Mouse (Mus musculus): ENCODE measurements around the gene Anpep. TPM values are rescaled to one million over a fixed set of nuclear protein-coding genes. Genes with fewer than 3 reads are reported as not detected.
"Not testable (repeated sequence)": the region's sequence is repeated elsewhere in the genome, so short reads cannot be mapped to it uniquely, and the experiment has no call there.

The Anpep gene
- polyA plus RNA-seq, 1 experiment from 2014 or later, result 4.9 TPM

DNA sequence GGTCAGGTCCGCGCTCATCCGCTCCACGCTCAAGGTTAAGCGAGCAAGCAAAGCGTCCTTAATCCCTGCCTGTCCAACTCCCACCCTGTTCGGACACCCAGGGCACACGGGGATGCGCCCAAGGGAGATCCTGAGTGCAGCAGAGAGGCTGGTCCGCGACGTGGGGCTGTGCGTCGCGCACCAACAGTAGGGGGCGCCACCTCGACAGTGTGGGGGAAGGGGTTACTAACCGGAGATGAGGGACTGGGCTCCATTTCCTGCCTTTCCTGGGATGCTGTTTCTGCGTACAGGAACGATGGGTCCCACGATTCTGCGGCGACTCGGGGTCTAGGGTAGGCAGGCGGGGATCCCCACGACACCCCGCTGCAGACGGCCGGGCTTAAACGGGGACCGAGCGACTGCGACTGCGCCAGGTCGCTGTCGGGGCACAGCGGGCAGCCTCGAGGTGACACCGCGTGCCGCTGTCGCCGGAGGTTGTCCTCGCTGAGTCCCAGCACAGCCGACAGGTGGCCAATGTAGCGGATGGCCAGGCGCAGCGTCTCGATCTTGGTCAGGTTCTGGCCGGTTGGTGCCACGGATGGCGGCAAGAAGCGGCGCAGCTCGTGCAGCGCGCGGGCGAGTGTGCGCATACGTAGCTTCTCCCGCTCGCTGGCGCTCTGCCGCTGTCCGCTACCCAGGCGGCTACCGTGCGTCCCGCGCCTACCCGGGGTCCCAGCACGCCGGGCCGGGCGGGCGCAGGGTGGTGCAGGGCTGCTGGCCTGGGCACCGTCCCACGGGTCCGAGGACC is 68.0 kb downstream of the Anpep start:
- no peaks in the 10 kb centered on the region for H3K36me3 ChIP-seq (ENCODE audit: control insufficient read depth, insufficient read depth, low read length)
- H3K4me2 ChIP-seq (replicated peaks; ENCODE audit: low read depth, low read length), result peak overlapping the region; percentile 73
- 2% methylated on average over 80 of the region's 80 CpGs for WGBS
- peak; percentile 71 for DNase-seq (ENCODE audit: low spot score)
- no peaks in the 10 kb centered on the region for H3K9me3 ChIP-seq (ENCODE audit: control insufficient read depth, low read length)
- peak; percentile 43; the same call in 1 of the 2 replicates for ATAC-seq (ENCODE audit: low FRiP score)
- H3K27ac ChIP-seq (ENCODE audit: low read depth, low read length), result no peak overlapping the region
- peak overlapping the region; percentile 39 for H3K4me3 ChIP-seq (ENCODE audit: low read depth, low read length)
- peak overlapping the region; percentile 23; the same call in 1 of the 2 replicates for H3K9ac ChIP-seq (ENCODE audit: low read depth, low read length)
- H3K4me1 ChIP-seq (replicated peaks; ENCODE audit: control insufficient read depth, insufficient read depth, low read length), result peaks cover 4% of the 10 kb centered on the region
- peaks cover 33% of the 10 kb centered on the region for H3K27me3 ChIP-seq (ENCODE audit: control insufficient read depth, insufficient read depth, low read length)

DNA sequence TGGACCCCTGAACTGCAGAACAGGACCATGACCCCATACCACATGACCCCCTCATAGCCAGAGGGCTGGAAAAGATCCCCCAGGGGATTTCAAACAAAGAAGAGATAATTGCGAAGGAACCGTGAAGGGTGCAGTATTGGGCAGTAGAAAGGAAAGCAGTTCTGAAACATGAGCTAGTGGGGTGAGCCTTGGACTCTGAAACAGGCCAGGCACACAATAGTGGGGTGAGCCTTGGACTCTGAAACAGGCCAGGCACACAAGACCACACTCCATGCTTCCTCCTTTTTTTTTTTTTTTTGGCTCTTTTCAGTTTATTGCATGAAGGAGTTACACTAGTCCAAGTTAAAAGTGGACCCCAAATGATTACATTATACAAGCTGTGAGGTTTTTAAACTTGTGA is 71.0 kb downstream of the Anpep start:
- H3K4me3 ChIP-seq (ENCODE audit: low read depth, low read length); H3K4me2 ChIP-seq (replicated peaks; ENCODE audit: low read depth, low read length); H3K9ac ChIP-seq (ENCODE audit: low read depth, low read length); H3K9me3 ChIP-seq (ENCODE audit: control insufficient read depth, low read length); H3K27ac ChIP-seq (ENCODE audit: low read depth, low read length); DNase-seq (ENCODE audit: low spot score); ATAC-seq (ENCODE audit: low FRiP score); H3K36me3 ChIP-seq (ENCODE audit: control insufficient read depth, insufficient read depth, low read length); H3K4me1 ChIP-seq (replicated peaks; ENCODE audit: control insufficient read depth, insufficient read depth, low read length): not testable (repeated sequence)
- H3K27me3 ChIP-seq (ENCODE audit: control insufficient read depth, insufficient read depth, low read length), result peaks cover 31% of the 10 kb centered on the region
- WGBS, result 12% methylated on average over 2 of the region's 2 CpGs

GRCm38 (mm10) chr7:79786295-79786694 is 74.6 kb downstream of the Anpep start:
- no peak overlapping the region for H3K4me2 ChIP-seq (replicated peaks; ENCODE audit: low read depth, low read length)
- WGBS, result 24% methylated on average over 6 of the region's 6 CpGs
- H3K27ac ChIP-seq (ENCODE audit: low read depth, low read length), result no peak overlapping the region
- no peaks in the 10 kb centered on the region for H3K4me1 ChIP-seq (replicated peaks; ENCODE audit: control insufficient read depth, insufficient read depth, low read length)
- peak; percentile 85 for DNase-seq (ENCODE audit: low spot score)
- no peak overlapping the region for H3K9ac ChIP-seq (ENCODE audit: low read depth, low read length)
- H3K27me3 ChIP-seq (ENCODE audit: control insufficient read depth, insufficient read depth, low read length), result peaks cover 2% of the 10 kb centered on the region
- H3K36me3 ChIP-seq (ENCODE audit: control insufficient read depth, insufficient read depth, low read length), result no peaks in the 10 kb centered on the region
- 0 out of 2 replicates have a peak, but pooled peaks have one; percentile 17 for ATAC-seq (ENCODE audit: low FRiP score)
- no peak overlapping the region for H3K4me3 ChIP-seq (ENCODE audit: low read depth, low read length)
- H3K9me3 ChIP-seq (ENCODE audit: control insufficient read depth, low read length), result no peaks in the 10 kb centered on the region

- no peaks in the 10 kb centered on the region for H3K36me3 ChIP-seq (ENCODE audit: control insufficient read depth, insufficient read depth, low read length)
- H3K9ac ChIP-seq (ENCODE audit: low read depth, low read length), result no peak overlapping the region
- no peak overlapping the region for H3K27ac ChIP-seq (ENCODE audit: low read depth, low read length)
- no peak overlapping the region for H3K4me2 ChIP-seq (replicated peaks; ENCODE audit: low read depth, low read length)
- H3K9me3 ChIP-seq (ENCODE audit: control insufficient read depth, low read length), result no peaks in the 10 kb centered on the region
- no peaks in the 10 kb centered on the region for H3K4me1 ChIP-seq (replicated peaks; ENCODE audit: control insufficient read depth, insufficient read depth, low read length)
- no peaks in the 10 kb centered on the region for H3K27me3 ChIP-seq (ENCODE audit: control insufficient read depth, insufficient read depth, low read length)
- ATAC-seq (ENCODE audit: low FRiP score) (no peak), DNase-seq (ENCODE audit: low spot score) (no peak)
- no peak overlapping the region for H3K4me3 ChIP-seq (ENCODE audit: low read depth, low read length)
- WGBS, result 81% methylated on average over 2 of the region's 2 CpGs
Observed at GRCm38 (mm10) chr7:79782516-79782855, 78.4 kb downstream of the Anpep start.

DNA sequence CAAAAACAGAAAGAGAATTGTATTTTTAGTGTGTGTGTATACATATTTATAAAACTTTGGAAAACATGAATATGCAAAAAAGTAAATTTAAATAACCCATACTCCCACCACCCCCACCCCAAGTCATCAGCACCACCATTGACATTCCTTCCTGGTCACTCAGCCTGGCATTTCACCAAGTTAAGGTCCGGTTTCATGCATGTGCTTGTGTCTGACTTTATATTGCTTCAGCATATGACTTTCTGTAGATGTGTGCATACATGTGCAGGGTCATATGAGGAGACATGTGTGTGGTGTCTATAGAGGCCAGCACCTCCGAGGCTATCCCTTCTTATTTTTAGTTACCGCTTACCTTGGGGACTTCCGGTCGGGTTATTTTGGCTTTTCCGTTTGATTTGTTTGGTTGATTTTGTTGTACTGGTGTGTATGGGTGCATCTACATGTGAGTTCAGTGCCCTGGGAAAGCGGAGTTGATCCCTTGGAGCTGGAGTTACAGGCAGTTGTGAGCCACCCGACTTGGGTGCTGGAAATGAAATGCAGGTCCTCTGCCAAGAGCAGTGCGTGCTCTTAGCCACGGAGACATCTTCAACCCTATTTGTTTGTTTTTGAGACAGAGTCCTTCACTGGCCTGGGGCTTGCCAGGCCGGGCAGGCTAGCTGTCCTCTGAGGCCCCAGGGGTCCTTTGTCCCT is 78.9 kb downstream of the Anpep start:
- no peak for DNase-seq (ENCODE audit: low spot score)
- 75% methylated on average over 11 of the region's 11 CpGs for WGBS
- no peaks in the 10 kb centered on the region for H3K36me3 ChIP-seq (ENCODE audit: control insufficient read depth, insufficient read depth, low read length)

GRCm38 (mm10) chr7:79780647-79781626 is 79.9 kb downstream of the Anpep start:
- WGBS, result 37% methylated on average over 16 of the region's 16 CpGs
- Histone ChIP-seq H3K4me1 (replicated peaks; ENCODE audit: control insufficient read depth, insufficient read depth, low read length) (no peaks in the 10 kb centered on the region), H3K9ac (ENCODE audit: low read depth, low read length) (no peak overlapping the region), H3K36me3 (ENCODE audit: control insufficient read depth, insufficient read depth, low read length) (no peaks in the 10 kb centered on the region), H3K27me3 (ENCODE audit: control insufficient read depth, insufficient read depth, low read length) (no peaks in the 10 kb centered on the region), H3K9me3 (ENCODE audit: control insufficient read depth, low read length) (no peaks in the 10 kb centered on the region), H3K4me3 (ENCODE audit: low read depth, low read length) (no peak overlapping the region), H3K4me2 (replicated peaks; ENCODE audit: low read depth, low read length) (peak overlapping the region; percentile 28), H3K27ac (ENCODE audit: low read depth, low read length) (no peak overlapping the region)
- peak; percentile 27; the same call in 1 of the 2 replicates for ATAC-seq (ENCODE audit: low FRiP score)
- DNase-seq (ENCODE audit: low spot score), result peak; percentile 87

More for the DNA sequence above, 78.9 kb downstream of the Anpep start:
- Histone ChIP-seq H3K4me3 (ENCODE audit: low read depth, low read length) (no peak overlapping the region), H3K4me2 (replicated peaks; ENCODE audit: low read depth, low read length) (no peak overlapping the region), H3K27ac (ENCODE audit: low read depth, low read length) (no peak overlapping the region), H3K27me3 (ENCODE audit: control insufficient read depth, insufficient read depth, low read length) (no peaks in the 10 kb centered on the region), H3K9me3 (ENCODE audit: control insufficient read depth, low read length) (no peaks in the 10 kb centered on the region), H3K9ac (ENCODE audit: low read depth, low read length) (no peak overlapping the region), H3K4me1 (replicated peaks; ENCODE audit: control insufficient read depth, insufficient read depth, low read length) (no peaks in the 10 kb centered on the region)
- no peak for ATAC-seq (ENCODE audit: low FRiP score)

Other genes starting within 250 kb of the Anpep start
- gene Rhcg, start 243.4 kb downstream of the Anpep start, polyA plus RNA-seq (2014; fragmentation: Nextera tagmentation; extraction: Ambion mirVana), result 1.4 and 2.7 TPM in 2 replicates
- 11.8 and 16.6 TPM in 2 replicates for gene Ticrr, start 200.9 kb downstream of the Anpep start, polyA plus RNA-seq (2014; fragmentation: Nextera tagmentation; extraction: Ambion mirVana)
- gene Kif7, start 145.3 kb downstream of the Anpep start, polyA plus RNA-seq (2014; fragmentation: Nextera tagmentation; extraction: Ambion mirVana), result 2.7 and 3.0 TPM in 2 replicates
- not detected in 2 replicates for gene Plin1, start 128.2 kb downstream of the Anpep start, polyA plus RNA-seq (2014; fragmentation: Nextera tagmentation; extraction: Ambion mirVana)
- gene Pex11a, start 117.9 kb downstream of the Anpep start, polyA plus RNA-seq (2014; fragmentation: Nextera tagmentation; extraction: Ambion mirVana), result 7.6 and 8.4 TPM in 2 replicates
- gene Wdr93, start 117.9 kb downstream of the Anpep start, polyA plus RNA-seq (2014; fragmentation: Nextera tagmentation; extraction: Ambion mirVana), result 0.19 and 0.60 TPM in 2 replicates
- gene Mesp1, start 67.3 kb downstream of the Anpep start, polyA plus RNA-seq (2014; fragmentation: Nextera tagmentation; extraction: Ambion mirVana), result not detected in 2 replicates
- gene Mesp2, start 50.3 kb downstream of the Anpep start, polyA plus RNA-seq (2014; fragmentation: Nextera tagmentation; extraction: Ambion mirVana), result 0.42 and 0.78 TPM in 2 replicates
- 46.6 and 53.8 TPM in 2 replicates for gene Ap3s2, start 59.6 kb upstream of the Anpep start, polyA plus RNA-seq (2014; fragmentation: Nextera tagmentation; extraction: Ambion mirVana)
- gene Arpin, start 74.3 kb upstream of the Anpep start, polyA plus RNA-seq (2014; fragmentation: Nextera tagmentation; extraction: Ambion mirVana), result 22.5 and 24.9 TPM in 2 replicates
- 26.4 and 28.4 TPM in 2 replicates for gene Zfp710, start 163.8 kb upstream of the Anpep start, polyA plus RNA-seq (2014; fragmentation: Nextera tagmentation; extraction: Ambion mirVana)